Mouse (Mus musculus) heart, embryonic 10.5 days (tissue): ENCODE measurements around the gene 0610010K14Rik. TPM values are rescaled to one million over a fixed set of nuclear protein-coding genes. Genes with fewer than 3 reads are reported as not detected.

Source experiments
- microRNA counts: library from miRNA; unstranded; fragments of <30 nt; microRNA quantifications from one replicate; lab custom pipeline; 2017
- microRNA-seq: library from miRNA; unstranded; fragments of <30 nt; microRNA quantifications from one replicate; pipeline ENCODE4, GENCODE M21; 2017
- polyA plus RNA-seq: library from polyadenylated mRNA; unstranded; fragments of >200 nt; fragmentation: Nextera tagmentation; extraction: Ambion mirVana; gene quantifications from 2 replicates; pipeline ENCODE4 v1.2.1, GENCODE M21; 2016

0610010K14Rik gene
- polyA plus RNA-seq, 1 experiment from 2014 or later, result 153 TPM

MicroRNAs within 50 kb of the gene (microRNA counts, 519-probe panel; counts per million panel counts)
- microRNA mmu-miR-195 (lab: Ali Mortazavi, UCI) (not detected), microRNA mmu-miR-497 (lab: Ali Mortazavi, UCI) (not detected)

Small RNA genes lying within 50 kb of the gene (microRNA-seq; reads per million reads assigned to microRNA genes)
- gene Mir195a, result 375 reads per million, percentile 67 among the genes with 10 or more reads in this experiment
- not detected for gene Mir497
- not detected for gene Mir497b

Other genes with a start within 250 kb of the 0610010K14Rik start
- gene Gabarap, start 246.8 kb downstream of the 0610010K14Rik start, polyA plus RNA-seq, result 365 and 379 TPM in 2 replicates
- gene Phf23, start 242.1 kb downstream of the 0610010K14Rik start, polyA plus RNA-seq, result 51.8 and 73.3 TPM in 2 replicates
- 29.5 and 40.3 TPM in 2 replicates for gene Dvl2, start 237.3 kb downstream of the 0610010K14Rik start, polyA plus RNA-seq
- 79.1 and 102 TPM in 2 replicates for gene Acadvl, start 222.5 kb downstream of the 0610010K14Rik start, polyA plus RNA-seq
- gene Dlg4, start 221.0 kb downstream of the 0610010K14Rik start, polyA plus RNA-seq, result 5.7 and 9.3 TPM in 2 replicates
- 0.23 and 0.93 TPM in 2 replicates for gene Asgr1, start 183.8 kb downstream of the 0610010K14Rik start, polyA plus RNA-seq
- gene Asgr2, start 145.3 kb downstream of the 0610010K14Rik start, polyA plus RNA-seq, result 0.17 and 1.1 TPM in 2 replicates
- 0.28 and 0.59 TPM in 2 replicates for gene Mgl2, start 107.6 kb downstream of the 0610010K14Rik start, polyA plus RNA-seq
- 0.31 TPM in 1 of 2 replicates, not detected in the other for gene Clec10a, start 81.7 kb downstream of the 0610010K14Rik start, polyA plus RNA-seq
- 0.51 and 2.4 TPM in 2 replicates for gene Slc16a11, start 25.2 kb downstream of the 0610010K14Rik start, polyA plus RNA-seq
- gene Slc16a13, start 16.9 kb downstream of the 0610010K14Rik start, polyA plus RNA-seq, result 10.0 and 10.4 TPM in 2 replicates
- 10.7 and 15.0 TPM in 2 replicates for gene Bcl6b, start 8.1 kb downstream of the 0610010K14Rik start, polyA plus RNA-seq
- gene Gm21988, start 1.9 kb upstream of the 0610010K14Rik start, polyA plus RNA-seq, result 6.5 and 8.7 TPM in 2 replicates
- gene Rnasek, start 1.9 kb upstream of the 0610010K14Rik start, polyA plus RNA-seq, result 126 and 165 TPM in 2 replicates
- 3.9 and 5.0 TPM in 2 replicates for gene Alox12, start 17.4 kb upstream of the 0610010K14Rik start, polyA plus RNA-seq
- not detected in 2 replicates for gene Alox12e, start 84.7 kb upstream of the 0610010K14Rik start, polyA plus RNA-seq
- 0.13 and 0.14 TPM in 2 replicates for gene Alox15, start 114.1 kb upstream of the 0610010K14Rik start, polyA plus RNA-seq
- 37.9 and 42.9 TPM in 2 replicates for gene Pelp1, start 172.1 kb upstream of the 0610010K14Rik start, polyA plus RNA-seq
- gene Arrb2, start 194.7 kb upstream of the 0610010K14Rik start, polyA plus RNA-seq, result 11.5 and 19.3 TPM in 2 replicates
- gene Med11, start 214.0 kb upstream of the 0610010K14Rik start, polyA plus RNA-seq, result 31.0 and 37.5 TPM in 2 replicates
- gene Zmynd15, start 221.5 kb upstream of the 0610010K14Rik start, polyA plus RNA-seq, result 0.73 and 1.2 TPM in 2 replicates
- 3.7 and 6.0 TPM in 2 replicates for gene Cxcl16, start 222.1 kb upstream of the 0610010K14Rik start, polyA plus RNA-seq